Mouse (Mus musculus) ES-E14 (cell line): ENCODE data around the gene Actr6. TPM values are rescaled to one million over a fixed set of nuclear protein-coding genes. Genes with fewer than 3 reads are reported as not detected.

Source experiments
- DNase-seq: peaks from one replicate; pipeline ENCODE4 v3.0.0-alpha.2; 2013; ENCODE audit warnings: low read depth, low spot score
- H3K27ac ChIP-seq: 2 replicates; pipeline ENCODE4 v1.5.1; 2012; ENCODE audit warnings: low read depth, mild to moderate bottlenecking, low read length, moderate library complexity, mixed read lengths; ENCODE audit not compliant: poor library complexity, insufficient read depth, severe bottlenecking
- H3K36me3 ChIP-seq: 2 replicates; pipeline ENCODE4 v1.6.1; 2012; ENCODE audit warnings: mild to moderate bottlenecking, low read length, moderate library complexity, mixed read lengths; ENCODE audit not compliant: control insufficient read depth, poor library complexity, insufficient read depth, severe bottlenecking
- H3K4me1 ChIP-seq, 2 experiments: fragments of 150-350 bp in 1 of 2; sonication (generic) in 1 of 2; 2 replicates each; pipeline ENCODE4 v1.6.1; 2012; ENCODE audit warnings: low read length in 2 of 2, mild to moderate bottlenecking in 1 of 2, mixed read lengths in 1 of 2; ENCODE audit not compliant: control insufficient read depth in 2 of 2, insufficient read depth in 2 of 2, poor library complexity in 1 of 2
- H3K4me3 ChIP-seq, 2 experiments: fragments of 150-350 bp in 1 of 2; sonication (generic) in 1 of 2; 2 replicates each; pipeline ENCODE4 v1.5.1; 2012; ENCODE audit warnings: low read length in 2 of 2, low read depth in 1 of 2, mild to moderate bottlenecking in 1 of 2, mixed read lengths in 1 of 2; ENCODE audit not compliant: insufficient read depth in 1 of 2, poor library complexity in 1 of 2, severe bottlenecking in 1 of 2
- H3K9ac ChIP-seq: 2 replicates; pipeline ENCODE4 v1.6.1; 2012; ENCODE audit warnings: low read depth, mild to moderate bottlenecking, low read length, mixed read lengths; ENCODE audit not compliant: poor library complexity, insufficient read depth, severe bottlenecking
- H3K9me3 ChIP-seq: fragments of 150-350 bp; sonication (generic); 2 replicates; pipeline ENCODE4 v1.6.1; 2012; ENCODE audit warnings: low read depth, mild to moderate bottlenecking, low read length; ENCODE audit not compliant: control insufficient read depth, insufficient read depth
- CHD2 ChIP-seq: IDR thresholded peaks from 2 replicates; pipeline ENCODE4 v1.6.1; 2014; ENCODE audit warnings: mild to moderate bottlenecking, low read depth, low read length, inconsistent platforms
- HCFC1 ChIP-seq: IDR thresholded peaks from 2 replicates; pipeline ENCODE4 v1.6.1; 2012; ENCODE audit warnings: low read length, inconsistent platforms, borderline replicate concordance; ENCODE audit not compliant: insufficient read depth
- MAFK ChIP-seq: IDR thresholded peaks from 2 replicates; pipeline ENCODE4 v1.6.1; 2014; ENCODE audit warnings: mild to moderate bottlenecking, low read depth, low read length, inconsistent platforms; ENCODE audit not compliant: insufficient read depth
- ZC3H11A ChIP-seq: IDR thresholded peaks from 2 replicates; pipeline ENCODE4 v1.6.1; 2012; ENCODE audit warnings: low read depth, mild to moderate bottlenecking, inconsistent platforms, low read length, borderline replicate concordance
- ZNF384 ChIP-seq: IDR thresholded peaks from 2 replicates; pipeline ENCODE4 v1.6.1; 2012; ENCODE audit warnings: low read depth, low read length, inconsistent platforms
- in situ Hi-C, 2 experiments: fragments of 600-800 bp; cut with MboI; formaldehyde crosslinking; loops; one replicate each; pipeline ENCODE4 v1.15.1; 2025; ENCODE audit warnings: low sequenced_read_pairs in 2 of 2, inconsistent platforms in 1 of 2; ENCODE audit not compliant: unreplicated experiment in 2 of 2
- total RNA-seq: library from RNA; depleted of rRNA; stranded (reverse); fragments of 300-350 nt; gene quantifications from 2 replicates; pipeline ENCODE4 v1.2.3, GENCODE M21; 2012; rRNA removed

The Actr6 gene
- 13.8 and 17.2 TPM in 2 replicates for total RNA-seq

DNA sequence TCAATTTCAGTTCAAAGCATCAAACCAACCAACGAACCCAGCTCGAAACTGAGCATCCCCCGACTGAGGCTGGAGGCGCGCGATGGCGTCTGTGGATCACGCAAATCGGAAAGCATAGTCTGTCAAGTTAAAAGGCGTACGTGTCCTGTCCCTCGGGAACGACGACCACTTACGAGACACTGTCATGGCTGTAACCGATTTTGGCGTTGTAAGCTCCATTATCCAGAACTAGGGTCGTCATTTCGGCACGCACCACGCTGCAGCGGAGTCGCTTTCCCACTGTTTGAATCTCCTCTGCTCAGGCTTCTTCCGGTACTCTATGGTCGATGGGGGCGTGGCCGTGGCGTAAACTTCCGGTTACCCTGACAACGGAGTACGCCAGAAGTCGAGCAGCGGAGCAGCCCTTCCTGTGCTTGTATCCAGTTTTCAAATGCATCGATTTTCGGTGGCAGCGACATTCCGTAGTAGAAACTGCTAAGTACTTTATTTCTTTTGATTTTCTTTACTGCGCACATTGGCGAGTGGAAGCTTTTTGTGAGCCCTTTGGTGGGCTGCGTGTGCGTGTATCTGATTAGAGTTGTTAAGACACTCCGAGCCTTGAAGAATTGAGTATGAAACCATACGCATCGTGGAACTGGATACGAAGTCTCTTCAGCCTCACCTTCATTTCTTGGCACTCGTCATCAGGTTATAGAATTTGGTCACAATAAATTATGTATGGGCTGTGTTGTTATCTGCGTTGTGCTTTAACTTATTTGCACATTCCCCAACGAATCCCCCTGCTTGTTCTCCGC, at the start of gene Actr6:
TSS of gene Actr6 (minus strand) at position 295 of the 794 bp plus-strand sequence.
- Histone ChIP-seq H3K9ac (peak within 1 kb of the TSS; percentile 91), H3K4me1 (no peaks in the 10 kb centered on the region; a peak in 1 of 4 replicates), H3K36me3 (no peaks in the 10 kb centered on the region; the same call in 1 of the 2 replicates), H3K27ac (no peak within 1 kb of the TSS), H3K4me3 (peak within 1 kb of the TSS; percentile 78 to 97), H3K9me3 (no peaks in the 10 kb centered on the region)
- peak; percentile 94 for DNase-seq
- TF ChIP-seq HCFC1 (peak; percentile 69; the same call in 1 of the 2 replicates), ZNF384 (no peak)
- in situ Hi-C loops = no loop called here

DNA sequence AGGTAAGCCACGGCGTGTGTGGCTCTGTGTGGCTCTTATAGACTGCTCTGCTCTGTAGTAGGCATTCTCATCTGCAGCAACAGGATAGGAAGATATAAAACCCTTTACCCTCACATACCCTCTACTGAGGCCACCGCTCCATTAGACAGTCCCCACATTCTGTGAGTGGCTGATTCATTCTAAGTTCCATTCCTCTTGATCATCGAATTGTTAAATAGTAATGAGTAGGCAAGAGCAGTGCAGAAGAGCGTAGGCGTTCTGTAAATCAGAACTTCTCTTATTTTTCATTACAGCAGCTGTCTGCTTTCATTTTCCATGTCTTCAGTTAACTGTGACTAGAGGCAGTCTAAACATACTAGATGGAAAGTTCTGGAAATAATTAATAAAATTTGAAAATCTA, 43.9 kb upstream of the Actr6 start:
- no peaks in the 10 kb centered on the region; the same call in 1 of the 2 replicates for H3K36me3 ChIP-seq
- in situ Hi-C loops = no loop called here
- H3K9me3 ChIP-seq = no peaks in the 10 kb centered on the region
- no peak for DNase-seq
- H3K9ac ChIP-seq = no peak overlapping the region
- no peaks in the 10 kb centered on the region for H3K4me1 ChIP-seq
- TF ChIP-seq MAFK = no peak
- TF ChIP-seq ZC3H11A = no peak
- no peak for TF ChIP-seq HCFC1
- no peak for TF ChIP-seq CHD2
- no peak for TF ChIP-seq ZNF384
- no peak overlapping the region for H3K27ac ChIP-seq
- H3K4me3 ChIP-seq = no peak overlapping the region

DNA sequence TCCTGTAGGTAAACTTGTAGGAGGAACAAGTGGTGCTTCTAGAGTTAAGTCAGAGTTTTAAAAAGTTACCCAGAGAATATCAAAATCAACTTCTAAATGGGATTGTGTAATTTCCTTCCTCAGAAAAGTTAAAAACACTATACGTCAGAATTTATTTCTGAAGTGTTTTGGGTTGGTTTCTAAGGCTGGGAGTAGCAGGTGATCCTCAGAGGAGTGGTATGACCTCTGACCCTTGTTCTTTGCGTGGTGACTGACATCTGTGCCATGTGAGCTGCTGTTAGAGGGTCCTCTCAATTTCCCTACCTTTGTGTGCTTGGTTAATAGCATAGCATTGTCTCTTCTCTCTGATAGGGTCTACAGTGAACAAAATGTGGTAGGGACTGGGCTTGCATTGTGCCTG, 39.8 kb upstream of the Actr6 start:
- Histone ChIP-seq H3K9ac (no peak overlapping the region), H3K36me3 (no peaks in the 10 kb centered on the region), H3K4me1 (no peaks in the 10 kb centered on the region), H3K4me3 (no peak overlapping the region), H3K27ac (no peak overlapping the region), H3K9me3 (no peaks in the 10 kb centered on the region)
- no peak for TF ChIP-seq MAFK
- no peak for TF ChIP-seq HCFC1
- no peak for TF ChIP-seq ZNF384
- TF ChIP-seq CHD2 = no peak
- TF ChIP-seq ZC3H11A = no peak
- DNase-seq = no peak
- in situ Hi-C loops = no loop called here

DNA sequence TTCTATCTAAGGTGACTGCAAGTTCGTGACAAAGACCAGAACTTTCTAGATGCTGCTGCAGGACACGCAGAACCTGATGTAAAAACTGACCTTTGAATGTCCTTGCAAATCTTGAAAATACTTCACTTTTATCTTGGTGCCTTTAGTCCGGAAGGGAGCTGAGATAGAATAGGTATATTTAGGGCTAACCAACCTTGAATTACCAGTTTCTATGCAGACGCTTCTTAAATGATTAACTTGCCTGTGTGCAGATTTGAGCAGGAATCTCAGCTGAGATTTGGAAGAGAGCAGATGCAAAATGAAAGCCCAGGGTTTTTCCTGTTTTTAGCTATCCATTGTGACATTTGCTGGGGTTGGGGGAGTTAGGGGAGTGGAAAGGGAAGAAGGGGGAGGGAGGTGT, 37.0 kb upstream of the Actr6 start:
- H3K4me3 ChIP-seq = no peak overlapping the region
- DNase-seq = no peak

More for the DNA sequence above, 37.0 kb upstream of the Actr6 start:
- no peak for TF ChIP-seq ZNF384
- no peak for TF ChIP-seq ZC3H11A
- no peak for TF ChIP-seq CHD2
- TF ChIP-seq HCFC1 = no peak
- no peak for TF ChIP-seq MAFK
- Histone ChIP-seq H3K27ac (no peak overlapping the region), H3K9ac (no peak overlapping the region), H3K9me3 (no peaks in the 10 kb centered on the region), H3K4me1 (no peaks in the 10 kb centered on the region), H3K36me3 (no peaks in the 10 kb centered on the region)
- in situ Hi-C loops = no loop called here
